Mouse (Mus musculus): ENCODE results near the gene Gm20532.
A peak's percentile ranks its signal among the peaks of the same experiment; 100 is the strongest.

Gm20532 gene

GRCm38 (mm10) chr2:26596898-26597297 lies 10.5 kb downstream of the Gm20532 start:
- no peak for DNase-seq (ENCODE audit: low spot score)

- DNase-seq (ENCODE audit: low spot score), result no peak
Observed at GRCm38 (mm10) chr2:26597810-26598209, 11.4 kb downstream of the Gm20532 start.

- no peak for DNase-seq (ENCODE audit: low spot score)
Observed at GRCm38 (mm10) chr2:26598462-26598861, 12.0 kb downstream of the Gm20532 start.

- no peak for DNase-seq (ENCODE audit: low spot score)
Observed at GRCm38 (mm10) chr2:26599965-26600364, 13.5 kb downstream of the Gm20532 start.

- no peak for DNase-seq (ENCODE audit: low spot score)
Observed at GRCm38 (mm10) chr2:26600664-26601063, 14.2 kb downstream of the Gm20532 start.

GRCm38 (mm10) chr2:26601595-26601994 lies 15.2 kb downstream of the Gm20532 start:
- DNase-seq (ENCODE audit: low spot score), result no peak

GRCm38 (mm10) chr2:26602631-26603030 lies 16.2 kb downstream of the Gm20532 start:
- DNase-seq (ENCODE audit: low spot score), result no peak

GRCm38 (mm10) chr2:26603159-26603558 lies 16.7 kb downstream of the Gm20532 start:
- no peak for DNase-seq (ENCODE audit: low spot score)

- DNase-seq (ENCODE audit: low spot score), result peak; percentile 62
Observed at GRCm38 (mm10) chr2:26603720-26604671, 17.6 kb downstream of the Gm20532 start, which contains the start of gene Agpat2. Agpat2 (minus strand) TSS chr2:26604417.

- DNase-seq (ENCODE audit: low spot score), result no peak
Observed at GRCm38 (mm10) chr2:26605331-26605730, 18.9 kb downstream of the Gm20532 start.

GRCm38 (mm10) chr2:26606579-26606978 lies 20.1 kb downstream of the Gm20532 start:
- DNase-seq (ENCODE audit: low spot score), result no peak

- DNase-seq (ENCODE audit: low spot score), result no peak
Observed at GRCm38 (mm10) chr2:26607056-26607910, 20.8 kb downstream of the Gm20532 start.

GRCm38 (mm10) chr2:26608781-26609180 lies 22.3 kb downstream of the Gm20532 start:
- DNase-seq (ENCODE audit: low spot score), result no peak

- no peak for DNase-seq (ENCODE audit: low spot score)
Observed at GRCm38 (mm10) chr2:26609261-26609661, 22.8 kb downstream of the Gm20532 start.

- DNase-seq (ENCODE audit: low spot score), result no peak
Observed at GRCm38 (mm10) chr2:26610526-26610925, 24.1 kb downstream of the Gm20532 start.

- DNase-seq (ENCODE audit: low spot score), result no peak
Observed at GRCm38 (mm10) chr2:26611054-26611453, 24.6 kb downstream of the Gm20532 start.

- DNase-seq (ENCODE audit: low spot score), result no peak
Observed at GRCm38 (mm10) chr2:26611896-26612295, 25.5 kb downstream of the Gm20532 start.

GRCm38 (mm10) chr2:26614903-26615302 lies 28.5 kb downstream of the Gm20532 start:
- DNase-seq (ENCODE audit: low spot score), result no peak

- no peak for DNase-seq (ENCODE audit: low spot score)
Observed at GRCm38 (mm10) chr2:26615459-26616124, 29.2 kb downstream of the Gm20532 start.

GRCm38 (mm10) chr2:26617331-26617730 lies 30.9 kb downstream of the Gm20532 start:
- no peak for DNase-seq (ENCODE audit: low spot score)

- no peak for DNase-seq (ENCODE audit: low spot score)
Observed at GRCm38 (mm10) chr2:26617928-26618327, 31.5 kb downstream of the Gm20532 start.

- no peak for DNase-seq (ENCODE audit: low spot score)
Observed at GRCm38 (mm10) chr2:26621246-26621645, 34.8 kb downstream of the Gm20532 start.

All from ovary, postnatal 14 days (tissue).